Mouse (Mus musculus): Measurements from ENCODE around the gene Elavl2.

Gene Elavl2

DNA sequence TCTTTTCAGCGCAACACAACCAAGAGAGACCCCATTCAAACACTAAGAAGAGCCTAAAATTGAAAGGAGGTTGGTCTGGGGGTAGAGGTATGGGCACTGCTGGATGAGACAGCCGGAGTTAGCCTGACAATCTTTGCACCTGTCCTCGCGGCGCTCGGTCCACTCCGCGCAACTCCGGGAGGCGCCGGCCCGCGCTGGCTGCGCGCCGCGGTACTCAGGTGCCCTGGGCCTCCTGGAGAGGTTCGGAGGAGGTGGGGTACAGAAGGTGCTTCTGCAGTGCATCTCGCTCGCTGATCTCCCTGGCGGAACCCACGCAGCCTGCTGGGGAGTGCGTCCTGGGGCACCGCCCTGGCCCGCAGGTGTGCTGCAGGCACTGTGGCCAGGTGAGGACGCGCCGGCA lies at the start of gene Elavl2:
Gene Elavl2 (minus strand): TSS at position 363 of the 400 bp plus-strand sequence.
- DNase-seq (ENCODE audit: extremely low spot score), result no peak

DNA sequence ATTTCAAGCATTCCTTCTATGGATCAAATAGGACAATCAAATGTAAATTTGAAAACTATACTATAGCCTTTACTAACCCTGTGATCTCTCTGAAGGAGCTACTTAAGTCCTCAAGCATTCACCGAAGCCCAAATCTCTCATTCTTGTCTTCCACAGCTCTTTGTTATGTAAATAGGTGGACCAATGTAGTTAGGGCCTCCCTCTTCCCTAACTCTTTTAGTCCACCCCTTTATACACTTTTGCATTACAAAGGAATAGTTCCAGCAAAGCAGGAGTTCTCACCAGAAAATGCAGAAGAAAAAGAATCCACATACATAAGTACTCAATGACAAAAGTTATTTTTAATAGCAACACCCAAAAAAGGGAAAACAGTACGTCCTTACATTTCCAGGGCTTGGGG lies 47.3 kb upstream of the Elavl2 start:
- DNase-seq (ENCODE audit: extremely low spot score), result no peak

DNA sequence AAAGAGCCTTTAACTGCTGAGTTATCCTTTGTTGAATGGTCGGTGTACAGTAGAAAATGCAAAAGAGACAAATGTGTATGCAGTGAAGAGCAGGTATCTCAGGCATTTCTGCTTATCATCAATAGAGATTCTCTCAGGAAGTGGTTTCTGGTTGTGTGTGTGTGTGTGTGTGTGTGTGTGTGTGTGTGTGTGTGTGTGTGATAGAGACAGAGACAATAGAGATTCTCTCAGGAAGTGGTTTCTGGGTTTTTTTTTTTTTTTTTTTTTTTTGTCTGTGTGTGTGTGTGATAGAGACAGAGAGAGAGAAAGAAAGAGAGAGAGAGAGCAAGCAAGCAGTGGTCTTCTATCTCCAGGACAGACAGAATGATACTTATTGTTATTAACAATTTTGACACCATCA lies 15.0 kb upstream of the Elavl2 start:
- no peak for DNase-seq (ENCODE audit: extremely low spot score)

- no peak for DNase-seq (ENCODE audit: extremely low spot score)
Measured at GRCm38 (mm10) chr4:91405047-91405446, 4.5 kb upstream of the Elavl2 start.

- peak; percentile 71 for DNase-seq (ENCODE audit: extremely low spot score)
Measured at GRCm38 (mm10) chr4:91399510-91400196, 932 bp downstream of the Elavl2 start.

DNA sequence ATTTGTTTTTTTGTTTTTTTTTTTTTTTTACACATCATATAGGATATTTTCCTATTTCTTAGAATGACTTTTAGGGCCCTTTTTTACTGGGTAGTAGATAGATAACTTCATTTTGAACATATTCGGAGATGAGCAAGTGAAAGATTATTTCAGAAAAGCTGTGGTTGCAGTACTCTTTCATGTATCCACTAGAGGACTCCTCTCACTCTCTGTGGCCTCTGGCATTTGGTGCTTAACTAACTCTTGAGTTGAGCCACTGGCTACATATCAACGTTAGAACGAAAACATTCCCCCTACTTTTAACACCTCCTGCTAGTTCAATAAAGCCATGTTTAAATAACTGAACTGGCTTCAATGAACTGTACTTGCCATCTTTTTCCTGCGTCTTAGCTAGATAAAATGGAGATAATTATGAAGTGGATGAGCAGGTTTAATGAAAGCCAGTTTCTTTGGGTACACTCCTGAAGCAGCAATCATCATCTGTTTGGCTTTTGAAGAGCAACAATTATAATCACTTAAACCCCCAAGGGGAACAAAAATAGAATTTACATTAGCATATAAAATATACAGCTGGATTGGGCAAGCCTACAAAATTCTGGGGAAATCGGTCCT lies 8.5 kb downstream of the Elavl2 start:
- no peak for DNase-seq (ENCODE audit: extremely low spot score)

GRCm38 (mm10) chr4:91387701-91388100 lies 12.9 kb downstream of the Elavl2 start:
- DNase-seq (ENCODE audit: extremely low spot score), result no peak

DNA sequence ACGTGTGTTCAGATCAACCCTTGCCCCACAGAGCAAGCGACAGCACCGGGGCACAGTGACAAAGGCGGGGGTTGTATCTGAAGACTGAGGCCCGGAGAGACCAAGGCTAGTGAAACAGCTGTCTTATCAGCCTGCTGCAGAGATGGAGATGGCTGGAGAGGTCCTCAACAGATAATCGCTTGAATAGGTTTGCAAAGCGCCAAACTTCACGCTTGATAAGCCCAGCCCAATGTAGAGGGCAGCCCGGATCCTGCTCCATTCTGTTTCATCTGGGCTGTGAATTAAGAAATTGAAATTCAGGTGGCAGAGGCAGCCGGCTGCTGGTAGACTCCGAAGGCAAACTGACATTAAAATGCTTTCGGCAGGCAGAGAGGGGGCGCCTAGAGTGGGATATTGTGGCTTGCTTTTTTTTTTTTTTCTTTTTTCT lies 19.4 kb downstream of the Elavl2 start:
- peak; percentile 31 for DNase-seq (ENCODE audit: extremely low spot score)

DNA sequence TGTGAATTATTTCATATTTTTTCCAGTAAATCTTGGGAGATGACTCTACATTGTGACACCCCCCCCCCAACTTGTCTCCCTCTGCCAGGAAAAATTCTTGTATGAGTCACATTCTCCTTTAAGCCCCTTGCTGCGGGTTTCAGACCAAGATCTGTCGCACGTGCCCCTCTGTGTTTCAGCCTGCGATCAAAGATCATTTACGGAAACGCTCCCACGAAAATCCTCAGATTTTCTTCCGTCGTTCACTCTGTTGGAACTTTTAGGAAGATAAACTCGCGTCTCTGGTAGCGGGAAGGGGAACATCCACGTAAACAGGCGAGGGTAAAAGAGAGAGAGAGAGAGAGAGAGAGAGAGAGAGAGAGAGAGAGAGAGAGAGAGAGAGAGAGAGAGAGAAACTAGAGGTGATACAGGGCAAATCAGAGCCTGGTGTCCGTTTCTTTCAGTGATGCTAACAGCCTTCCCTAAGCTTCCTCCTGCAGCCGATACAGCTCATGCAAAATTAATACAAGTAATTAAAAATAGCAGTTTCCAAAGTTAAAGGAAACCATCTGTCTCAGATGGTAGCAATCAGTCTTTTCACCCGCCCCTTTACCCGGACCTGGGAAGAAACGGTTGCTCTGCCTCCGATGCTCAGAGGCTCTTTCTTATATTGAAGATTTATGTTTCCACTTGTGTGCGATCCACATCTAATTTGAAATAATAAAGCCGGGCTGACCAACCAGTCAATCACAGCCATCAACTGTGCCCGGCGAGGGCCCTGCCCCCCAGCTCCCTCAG lies 20.1 kb downstream of the Elavl2 start:
- DNase-seq (ENCODE audit: extremely low spot score), result no peak

- DNase-seq (ENCODE audit: extremely low spot score), result peak; percentile 63
Measured at GRCm38 (mm10) chr4:91379559-91379958, 21.0 kb downstream of the Elavl2 start.

DNA sequence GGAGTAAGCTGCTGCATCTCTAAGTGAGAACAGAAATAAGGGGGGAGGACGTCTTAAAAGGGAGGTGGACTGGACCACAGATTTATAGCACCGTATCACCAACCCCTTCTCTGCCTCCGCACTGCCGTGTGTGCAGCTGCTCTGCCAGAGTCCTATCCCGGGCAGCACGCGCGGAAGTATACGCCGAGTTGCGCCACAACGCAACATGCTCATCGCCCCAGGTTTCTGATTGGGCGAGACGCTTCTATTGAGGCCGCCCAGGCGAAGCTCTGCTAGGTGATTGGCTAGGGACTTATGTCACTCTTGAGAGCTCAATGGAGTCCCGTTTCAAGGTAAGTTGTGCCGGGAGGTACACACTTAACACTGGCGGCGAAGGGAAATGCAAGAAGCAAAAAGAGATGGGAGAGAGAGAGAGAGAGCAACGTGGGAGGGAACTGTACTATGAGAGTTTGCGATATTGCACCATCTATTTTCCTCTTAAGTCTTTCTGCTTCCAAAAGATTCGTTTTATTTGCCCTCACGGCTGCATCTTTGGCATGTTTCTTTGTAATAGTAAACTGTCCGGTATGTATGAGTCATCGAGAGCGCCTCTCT lies 24.2 kb downstream of the Elavl2 start:
- peak; percentile 95 for DNase-seq (ENCODE audit: extremely low spot score)

GRCm38 (mm10) chr4:91375372-91375687 lies 25.3 kb downstream of the Elavl2 start:
- no peak for DNase-seq (ENCODE audit: extremely low spot score)

- DNase-seq (ENCODE audit: extremely low spot score), result peak; percentile 72
Measured at GRCm38 (mm10) chr4:91374571-91375371, 25.8 kb downstream of the Elavl2 start.

DNA sequence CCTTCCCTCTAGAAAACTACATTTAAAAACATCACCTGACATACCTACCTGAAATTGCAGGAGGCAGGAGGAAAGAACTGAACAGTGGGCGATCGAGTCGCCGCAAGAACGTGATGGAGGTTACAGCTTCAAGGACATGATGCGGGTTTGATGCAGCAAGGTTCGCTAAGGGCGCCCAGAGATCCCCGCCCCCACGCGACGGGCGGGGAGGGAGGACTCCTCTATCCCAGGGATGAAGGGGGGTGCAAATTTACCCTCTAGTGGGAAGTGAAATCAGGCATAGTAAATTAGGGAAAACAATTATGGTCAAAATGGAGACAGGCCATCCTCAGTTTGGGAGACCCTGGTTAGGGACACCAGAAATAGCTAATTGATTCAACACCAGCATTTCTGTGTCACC lies 27.7 kb downstream of the Elavl2 start:
- no peak for DNase-seq (ENCODE audit: extremely low spot score)

- DNase-seq (ENCODE audit: extremely low spot score), result peak; percentile 75
Measured at GRCm38 (mm10) chr4:91371819-91372215, 28.8 kb downstream of the Elavl2 start.

DNA sequence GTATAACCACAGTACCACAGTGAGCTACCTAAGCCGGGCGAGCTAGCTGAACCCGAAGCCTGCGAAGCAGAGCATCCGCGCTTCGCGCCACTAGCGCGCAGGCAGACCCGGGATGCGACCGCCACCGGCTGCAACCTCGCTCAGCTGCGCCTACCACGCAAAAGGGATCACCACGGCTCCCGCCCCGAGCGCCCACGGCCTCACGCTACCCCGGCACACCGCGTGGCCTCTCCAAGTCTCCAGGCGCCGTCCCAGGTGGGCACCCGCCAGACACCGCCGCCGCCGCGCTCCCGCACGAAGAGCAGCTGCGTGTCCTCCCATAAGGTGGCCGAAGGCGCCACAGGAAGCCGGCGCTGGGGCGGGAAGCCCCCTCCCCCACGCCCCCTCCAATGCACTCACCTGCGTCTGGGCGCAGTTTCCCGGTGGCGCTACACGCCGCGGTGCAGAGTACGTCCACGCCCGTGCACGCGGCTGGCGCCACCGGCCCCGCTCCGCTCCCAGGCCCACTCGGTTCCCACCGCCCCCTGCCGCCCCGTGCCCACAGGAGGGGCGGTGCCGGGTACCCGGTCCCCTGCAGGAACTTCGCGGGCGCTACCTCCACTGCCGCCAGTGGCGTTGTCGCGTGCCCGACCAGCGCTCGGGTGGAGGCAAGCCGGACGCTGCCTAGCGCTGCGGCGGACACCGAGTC lies 29.3 kb downstream of the Elavl2 start:
- no peak for DNase-seq (ENCODE audit: extremely low spot score)

DNA sequence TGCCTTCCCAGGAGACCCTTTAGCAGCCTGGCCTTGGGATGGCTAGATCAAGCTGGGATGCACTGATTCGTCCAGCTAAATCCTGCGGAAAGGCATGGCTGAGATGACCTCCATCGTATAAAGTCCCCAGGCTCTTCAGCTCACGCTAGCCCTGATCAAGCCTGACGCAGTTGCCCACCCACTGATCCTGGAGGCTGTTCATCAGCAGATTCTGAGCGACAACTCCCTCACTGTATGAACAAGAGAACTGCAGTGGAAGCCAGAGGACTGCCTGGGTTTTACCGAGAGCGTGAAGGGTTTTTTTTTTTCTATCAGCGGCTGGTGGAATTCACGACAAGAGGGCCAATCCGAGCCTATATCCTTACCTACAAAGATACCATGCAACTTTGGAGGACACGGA lies 35.3 kb downstream of the Elavl2 start:
- no peak for DNase-seq (ENCODE audit: extremely low spot score)

DNA sequence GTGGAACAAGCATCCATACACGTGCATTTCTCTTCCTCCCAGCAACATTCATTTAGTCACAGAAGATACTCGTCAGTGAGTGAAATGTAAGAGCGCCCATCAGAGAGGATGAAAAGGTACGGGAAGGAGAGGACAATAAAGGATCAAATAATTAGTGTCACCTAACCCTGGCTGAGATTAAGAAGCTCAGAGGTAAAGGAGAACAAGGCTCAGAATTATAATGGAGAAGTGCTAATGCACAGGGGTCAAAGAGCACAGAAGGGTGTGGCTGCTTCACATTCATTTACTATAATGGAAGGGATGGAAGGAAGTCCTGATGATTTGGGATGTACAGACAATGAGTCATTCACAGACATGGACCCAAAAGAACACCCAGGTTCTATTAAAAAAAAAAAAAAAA lies 36.6 kb downstream of the Elavl2 start:
- no peak for DNase-seq (ENCODE audit: extremely low spot score)

- no peak for DNase-seq (ENCODE audit: extremely low spot score)
Measured at GRCm38 (mm10) chr4:91362520-91362919, 38.1 kb downstream of the Elavl2 start.

GRCm38 (mm10) chr4:91353138-91353537 lies 47.4 kb downstream of the Elavl2 start:
- no peak for DNase-seq (ENCODE audit: extremely low spot score)

- DNase-seq (ENCODE audit: extremely low spot score), result no peak
Measured at GRCm38 (mm10) chr4:91349579-91349978, 51.0 kb downstream of the Elavl2 start.

Data from embryo, embryonic 9.5 days (tissue).